Mouse (Mus musculus) 3T3-L1 (cell line): ENCODE data around the gene Cd40.

ENCODE experiments used
- DNase-seq: peaks from one replicate; pipeline ENCODE4 v3.0.0-alpha.2; 2015; ENCODE audit warnings: low read depth, low spot score

The Cd40 gene

GRCm38 (mm10) chr2:165054888-165055852 lies at the start of gene Cd40:
Gene Cd40 (plus strand): TSS chr2:165055627.
- DNase-seq, result no peak

GRCm38 (mm10) chr2:165006813-165007212 lies 48.6 kb upstream of the Cd40 start:
- no peak for DNase-seq

- DNase-seq, result no peak
Observed at GRCm38 (mm10) chr2:165007986-165008385, 47.4 kb upstream of the Cd40 start.

GRCm38 (mm10) chr2:165009161-165009560 lies 46.3 kb upstream of the Cd40 start:
- no peak for DNase-seq

GRCm38 (mm10) chr2:165009581-165009980 lies 45.8 kb upstream of the Cd40 start:
- DNase-seq, result peak; percentile 80

- peak; percentile 57 for DNase-seq
Observed at GRCm38 (mm10) chr2:165010351-165010750, 45.1 kb upstream of the Cd40 start.

GRCm38 (mm10) chr2:165014935-165015334 lies 40.5 kb upstream of the Cd40 start:
- peak; percentile 5 for DNase-seq

- DNase-seq, result no peak
Observed at GRCm38 (mm10) chr2:165020490-165020889, 34.9 kb upstream of the Cd40 start.

- no peak for DNase-seq
Observed at GRCm38 (mm10) chr2:165027163-165027562, 28.3 kb upstream of the Cd40 start.

- DNase-seq, result peak; percentile 56
Observed at GRCm38 (mm10) chr2:165032533-165032932, 22.9 kb upstream of the Cd40 start.

- DNase-seq, result peak; percentile 28
Observed at GRCm38 (mm10) chr2:165033306-165033705, 22.1 kb upstream of the Cd40 start.

- DNase-seq, result peak; percentile 98
Observed at GRCm38 (mm10) chr2:165034131-165035057, 21.0 kb upstream of the Cd40 start, which contains the start of gene Ncoa5. Gene Ncoa5 (minus strand): TSS chr2:165034867.

GRCm38 (mm10) chr2:165035058-165035431 lies 20.4 kb upstream of the Cd40 start:
- DNase-seq, result no peak

- no peak for DNase-seq
Observed at GRCm38 (mm10) chr2:165037415-165037814, 18.0 kb upstream of the Cd40 start.

GRCm38 (mm10) chr2:165042126-165042525 lies 13.3 kb upstream of the Cd40 start:
- DNase-seq, result no peak

GRCm38 (mm10) chr2:165043090-165043636 lies 12.3 kb upstream of the Cd40 start:
- DNase-seq, result peak; percentile 29

- DNase-seq, result no peak
Observed at GRCm38 (mm10) chr2:165043729-165044128, 11.7 kb upstream of the Cd40 start.

- no peak for DNase-seq
Observed at GRCm38 (mm10) chr2:165049044-165049443, 6.4 kb upstream of the Cd40 start.

GRCm38 (mm10) chr2:165050826-165051548 lies 4.4 kb upstream of the Cd40 start:
- no peak for DNase-seq

GRCm38 (mm10) chr2:165051566-165051965 lies 3.9 kb upstream of the Cd40 start:
- DNase-seq, result no peak

GRCm38 (mm10) chr2:165055905-165056304 lies 478 bp downstream of the Cd40 start:
- DNase-seq, result no peak
